Mouse (Mus musculus) brain, embryonic 14.5 days (tissue): Measurements from ENCODE around the gene Nckap5l.

Experiments
- CTCF ChIP-seq: fragments of 200-500 bp; IDR thresholded peaks from 2 replicates; pipeline ENCODE4 v1.5.1; 2012; ENCODE audit warnings: inconsistent platforms, mild to moderate bottlenecking, moderate library complexity, borderline replicate concordance; ENCODE audit not compliant: insufficient read depth, insufficient read length; ENCODE audit errors: extremely low read depth
- POLR2A ChIP-seq: fragments of 200-500 bp; IDR thresholded peaks from 2 replicates; pipeline ENCODE4 v1.6.1; 2012; ENCODE audit warnings: mild to moderate bottlenecking, inconsistent platforms, borderline replicate concordance; ENCODE audit not compliant: poor library complexity, insufficient read depth, insufficient read length, severe bottlenecking; ENCODE audit errors: extremely low read depth

- TF ChIP-seq CTCF (no peak), POLR2A (no peak)
Observed at GRCm38 (mm10) chr15:99408845-99409244, 48.7 kb downstream of the Nckap5l start.
